In genomic region chr5:21785776-21786175, GRCm38 (mm10) we compare ENCODE assay signal across 8 mouse cellular contexts. TPM values are rescaled to one million over a fixed set of nuclear protein-coding genes. Genes with fewer than 3 reads are reported as not detected.
DNase-seq lines count a peak whose midpoint lies in the region; ATAC-seq and TF ChIP-seq lines count a peak whose summit lies in the region.

No protein-coding gene starts in this region.

- H3K27me3 ChIP-seq in testis, adult 2 months (ENCODE audit: control insufficient read depth, insufficient read depth, low read length): no peaks in the 10 kb centered on the region
- no peaks in the 10 kb centered on the region for H3K27me3 ChIP-seq in limb, embryonic 13.5 days
- H3K27me3 ChIP-seq in stomach, postnatal 0 days (ENCODE audit: control insufficient read depth, insufficient read depth, low read length): no peaks in the 10 kb centered on the region

- 82% methylated on average over 7 of the region's 7 CpGs for WGBS in limb, embryonic 13.5 days
- WGBS in stomach, postnatal 0 days: 79% methylated on average over 7 of the region's 7 CpGs

- DNase-seq in cerebellum, adult 9-10 months: peak; percentile 23
- no peak for DNase-seq in testis, postnatal 10 days (ENCODE audit: low spot score)
- no peak for DNase-seq in stomach, postnatal 0 days (ENCODE audit: low spot score)
- no peak for DNase-seq in right cerebral cortex, adult 2 months (ENCODE audit: low spot score in 2 of 2)
- no peak for DNase-seq in adrenal gland, adult 2 months

- no peak for TF ChIP-seq CTCF in testis, adult 2 months (IDR thresholded peaks at IDR 0.05; ENCODE audit: control insufficient read depth, insufficient read depth, insufficient replicate concordance, low read depth, low read length)
- no peak for TF ChIP-seq CTCF in stomach, postnatal 0 days (IDR thresholded peaks at IDR 0.05; ENCODE audit: low read depth)

- no peak for TF ChIP-seq EP300 in stomach, postnatal 0 days (optimal IDR thresholded peaks at IDR 0.05)

- 0 out of 2 replicates have a peak, but pooled peaks cover 2% of the 10 kb centered on the region for H3K4me1 ChIP-seq in testis, adult 2 months (ENCODE audit: control insufficient read depth, insufficient read depth, low read length)
- H3K4me1 ChIP-seq in limb, embryonic 13.5 days: peaks cover 18% of the 10 kb centered on the region
- no peaks in the 10 kb centered on the region for H3K4me1 ChIP-seq in stomach, postnatal 0 days (replicated peaks; ENCODE audit: control insufficient read depth, insufficient read depth)

- ATAC-seq in cerebellum, adult (ENCODE audit: insufficient number of reproducible peaks, low FRiP score, low TSS enrichment): no peak
- ATAC-seq in limb, embryonic 13.5 days (ENCODE audit: low FRiP score, low read depth): no peak
- ATAC-seq in stomach, postnatal 0 days (ENCODE audit: low FRiP score, low TSS enrichment): no peak

- H3K9me3 ChIP-seq in limb, embryonic 13.5 days: no peaks in the 10 kb centered on the region
- H3K9me3 ChIP-seq in stomach, postnatal 0 days (ENCODE audit: control insufficient read depth, low read length): no peaks in the 10 kb centered on the region

- H3K27ac ChIP-seq in testis, adult 2 months (ENCODE audit: control insufficient read depth, insufficient read depth, low read depth, low read length): peak overlapping the region; percentile 36; the same call in 1 of the 2 replicates
- no peak overlapping the region for H3K27ac ChIP-seq in limb, embryonic 13.5 days
- no peak overlapping the region; the same call in 1 of the 2 replicates for H3K27ac ChIP-seq in stomach, postnatal 0 days (replicated peaks)

- no peak for TF ChIP-seq POLR2A in testis, adult 2 months (IDR thresholded peaks at IDR 0.05; ENCODE audit: control insufficient read depth, low read depth, low read length)

- no peaks in the 10 kb centered on the region; the same call in none of the 2 replicates for H3K36me3 ChIP-seq in testis, adult 2 months (ENCODE audit: control insufficient read depth, insufficient read depth, low read length)
- peaks cover 26% of the 10 kb centered on the region for H3K36me3 ChIP-seq in limb, embryonic 13.5 days
- H3K36me3 ChIP-seq in stomach, postnatal 0 days (ENCODE audit: control insufficient read depth, insufficient read depth, low read length): peaks cover 13% of the 10 kb centered on the region; the same call in 1 of the 2 replicates

- peak overlapping the region; percentile 99 for H3K4me3 ChIP-seq in testis, adult 2 months (ENCODE audit: control insufficient read depth, low read depth, low read length)
- H3K4me3 ChIP-seq in limb, embryonic 13.5 days: no peak overlapping the region
- H3K4me3 ChIP-seq in stomach, postnatal 0 days (ENCODE audit: low read depth, low read length): no peak overlapping the region

- no peak overlapping the region for H3K9ac ChIP-seq in limb, embryonic 13.5 days
- no peak overlapping the region for H3K9ac ChIP-seq in stomach, postnatal 0 days (ENCODE audit: low read length)

- peak overlapping the region; percentile 73 for H3K4me2 ChIP-seq in limb, embryonic 13.5 days (replicated peaks)
- H3K4me2 ChIP-seq in stomach, postnatal 0 days (replicated peaks; ENCODE audit: low read depth): peak overlapping the region; percentile 60; the same call in 1 of the 2 replicates

RNA-seq across cellular contexts. Expression of gene Psmc2, which starts 0.7 kb away (rescaled TPM):
- polyA plus RNA-seq in testis, adult 2 months (2012; rRNA removed): 169 and 174 TPM in 2 replicates
- 192 and 201 TPM in 2 replicates for polyA plus RNA-seq in limb, embryonic 13.5 days (2015; fragmentation: Nextera tagmentation; extraction: Ambion mirVana)
- polyA plus RNA-seq in stomach, postnatal 0 days (2015; fragmentation: Nextera tagmentation; extraction: Ambion mirVana): 126 and 127 TPM in 2 replicates
- total RNA-seq in adrenal gland, adult 2 months (2021): 100 to 1,000 TPM; 136 to 146 TPM
- polyA plus RNA-seq in adrenal gland, adult 2 months (2012; rRNA removed): 7.7 and 8.2 TPM in 2 replicates

RNA-seq across cellular contexts. Expression of gene Dnajc2, which starts 0.7 kb away (rescaled TPM):
- 52.7 and 53.3 TPM in 2 replicates for polyA plus RNA-seq in testis, adult 2 months (2012; rRNA removed)
- 67.5 and 73.5 TPM in 2 replicates for polyA plus RNA-seq in limb, embryonic 13.5 days (2015; fragmentation: Nextera tagmentation; extraction: Ambion mirVana)
- 40.3 and 43.6 TPM in 2 replicates for polyA plus RNA-seq in stomach, postnatal 0 days (2015; fragmentation: Nextera tagmentation; extraction: Ambion mirVana)
- 10 to 100 TPM; 27.6 to 33.5 TPM for total RNA-seq in adrenal gland, adult 2 months (2021)
- 36.7 and 42.7 TPM in 2 replicates for polyA plus RNA-seq in adrenal gland, adult 2 months (2012; rRNA removed)

RNA-seq across cellular contexts. Expression of gene Pmpcb, which starts 48.8 kb away (rescaled TPM):
- 78.0 and 86.0 TPM in 2 replicates for polyA plus RNA-seq in testis, adult 2 months (2012; rRNA removed)
- polyA plus RNA-seq in limb, embryonic 13.5 days (2015; fragmentation: Nextera tagmentation; extraction: Ambion mirVana): 91.5 and 94.9 TPM in 2 replicates
- 53.6 and 56.7 TPM in 2 replicates for polyA plus RNA-seq in stomach, postnatal 0 days (2015; fragmentation: Nextera tagmentation; extraction: Ambion mirVana)
- 100 to 1,000 TPM; 273 to 311 TPM for total RNA-seq in adrenal gland, adult 2 months (2021)
- 27.1 and 35.1 TPM in 2 replicates for polyA plus RNA-seq in adrenal gland, adult 2 months (2012; rRNA removed)

Comparison
In these comparisons a context has a peak if more than half of its experiments do, and no peak if none do; other contexts are left out.
1. RNA of gene Psmc2, which starts 0.7 kb away (polyA plus RNA-seq): 192 to 201 TPM in limb, embryonic 13.5 days, 169 to 174 TPM in testis, adult 2 months and 126 to 127 TPM in stomach, postnatal 0 days; 7.7 to 8.2 TPM in adrenal gland, adult 2 months; every median in the first group is over 10 times any median in the second.